Mouse (Mus musculus): Measurements from ENCODE around the gene Oas1f. TPM values are rescaled to one million over a fixed set of nuclear protein-coding genes. Genes with fewer than 3 reads are reported as not detected.
A peak's percentile ranks its signal among the peaks of the same experiment; 100 is the strongest.
"Not testable (repeated sequence)": the region's sequence is repeated elsewhere in the genome, so short reads cannot be mapped to it uniquely, and the experiment has no call there.

Oas1f gene
- polyA plus RNA-seq, 1 experiment from 2014 or later, result 0.53 TPM

DNA sequence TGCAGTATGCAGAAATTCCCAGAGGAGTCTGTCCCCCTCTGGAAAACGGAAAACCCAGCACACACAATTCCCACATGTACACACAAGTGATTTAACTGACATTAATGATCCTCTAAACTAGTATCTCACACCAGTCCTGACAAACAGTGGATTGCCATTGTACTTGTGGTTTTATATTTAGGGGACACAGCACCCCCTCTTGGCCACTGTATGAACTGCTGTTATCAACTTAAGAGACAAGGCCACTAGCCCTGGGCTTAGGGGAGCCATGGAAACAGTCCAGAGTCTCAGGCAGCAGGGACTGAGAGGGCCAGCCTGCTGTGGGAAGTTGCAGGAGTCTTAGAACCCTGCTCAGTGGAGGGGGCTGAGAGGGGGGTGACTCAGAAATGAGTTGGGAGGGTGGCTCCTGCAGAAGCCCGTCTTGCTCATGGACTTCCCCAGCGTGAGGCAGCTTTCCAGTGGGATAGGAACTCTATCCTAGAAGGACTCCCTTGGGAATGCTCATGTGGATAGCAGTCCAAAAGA, 18.2 kb downstream of the Oas1f start:
- DNase-seq (ENCODE audit: low spot score) (no peak), ATAC-seq (ENCODE audit: low read depth) (no peak)

GRCm38 (mm10) chr5:120869436-120870015, 22.4 kb downstream of the Oas1f start:
- H3K9ac ChIP-seq (ENCODE audit: low read depth, low read length), result no peak overlapping the region
- WGBS, result 81% methylated on average over 7 of the region's 7 CpGs
- no peaks in the 10 kb centered on the region for H3K9me3 ChIP-seq (ENCODE audit: control insufficient read depth, low read length)
- H3K4me3 ChIP-seq (ENCODE audit: low read depth, low read length), result no peak overlapping the region
- no peak for ATAC-seq (ENCODE audit: low read depth)
- no peak overlapping the region for H3K27ac ChIP-seq (replicated peaks; ENCODE audit: low read depth, low read length)
- no peak overlapping the region for H3K4me2 ChIP-seq (ENCODE audit: low read depth, low read length)
- no peak for DNase-seq (ENCODE audit: low spot score)
- no peaks in the 10 kb centered on the region for H3K4me1 ChIP-seq (ENCODE audit: control insufficient read depth, insufficient read depth, low read length)
- no peaks in the 10 kb centered on the region for H3K36me3 ChIP-seq (ENCODE audit: control insufficient read depth, insufficient read depth, low read length)
- H3K27me3 ChIP-seq (replicated peaks; ENCODE audit: control insufficient read depth, insufficient read depth, low read length), result no peaks in the 10 kb centered on the region

More for the DNA sequence above, 18.2 kb downstream of the Oas1f start:
- no peaks in the 10 kb centered on the region for H3K4me1 ChIP-seq (ENCODE audit: control insufficient read depth, insufficient read depth, low read length)
- H3K4me3 ChIP-seq (ENCODE audit: low read depth, low read length), result no peak overlapping the region
- H3K27ac ChIP-seq (replicated peaks; ENCODE audit: low read depth, low read length), result no peak overlapping the region
- no peaks in the 10 kb centered on the region for H3K9me3 ChIP-seq (ENCODE audit: control insufficient read depth, low read length)
- 61% methylated on average over 3 of the region's 3 CpGs for WGBS
- no peaks in the 10 kb centered on the region for H3K27me3 ChIP-seq (replicated peaks; ENCODE audit: control insufficient read depth, insufficient read depth, low read length)
- no peak overlapping the region for H3K9ac ChIP-seq (ENCODE audit: low read depth, low read length)
- no peaks in the 10 kb centered on the region for H3K36me3 ChIP-seq (ENCODE audit: control insufficient read depth, insufficient read depth, low read length)
- no peak overlapping the region for H3K4me2 ChIP-seq (ENCODE audit: low read depth, low read length)

- no peaks in the 10 kb centered on the region for H3K4me1 ChIP-seq (ENCODE audit: control insufficient read depth, insufficient read depth, low read length)
- H3K9me3 ChIP-seq (ENCODE audit: control insufficient read depth, low read length), result no peaks in the 10 kb centered on the region
- H3K9ac ChIP-seq (ENCODE audit: low read depth, low read length), result no peak overlapping the region
- no peak overlapping the region for H3K4me3 ChIP-seq (ENCODE audit: low read depth, low read length)
- no peak overlapping the region for H3K27ac ChIP-seq (replicated peaks; ENCODE audit: low read depth, low read length)
- 49% methylated on average over 3 of the region's 3 CpGs for whole genome bisulfite sequencing
- no peak overlapping the region for H3K4me2 ChIP-seq (ENCODE audit: low read depth, low read length)
- no peaks in the 10 kb centered on the region for H3K36me3 ChIP-seq (ENCODE audit: control insufficient read depth, insufficient read depth, low read length)
- DNase-seq (ENCODE audit: low spot score) (no peak), ATAC-seq (ENCODE audit: low read depth) (no peak)
- no peaks in the 10 kb centered on the region for H3K27me3 ChIP-seq (replicated peaks; ENCODE audit: control insufficient read depth, insufficient read depth, low read length)
Measured at GRCm38 (mm10) chr5:120870081-120870480, 22.9 kb downstream of the Oas1f start.

- Histone ChIP-seq H3K36me3 (ENCODE audit: control insufficient read depth, insufficient read depth, low read length) (no peaks in the 10 kb centered on the region), H3K9me3 (ENCODE audit: control insufficient read depth, low read length) (no peaks in the 10 kb centered on the region), H3K9ac (ENCODE audit: low read depth, low read length) (no peak overlapping the region), H3K27me3 (replicated peaks; ENCODE audit: control insufficient read depth, insufficient read depth, low read length) (no peaks in the 10 kb centered on the region), H3K4me1 (ENCODE audit: control insufficient read depth, insufficient read depth, low read length) (no peaks in the 10 kb centered on the region), H3K4me2 (ENCODE audit: low read depth, low read length) (no peak overlapping the region), H3K4me3 (ENCODE audit: low read depth, low read length) (no peak overlapping the region), H3K27ac (replicated peaks; ENCODE audit: low read depth, low read length) (no peak overlapping the region)
- 69% methylated on average over 7 of the region's 7 CpGs for WGBS
- DNase-seq (ENCODE audit: low spot score) (peak; percentile 15), ATAC-seq (ENCODE audit: low read depth) (no peak)
Measured at GRCm38 (mm10) chr5:120870782-120871181, 23.6 kb downstream of the Oas1f start.

DNA sequence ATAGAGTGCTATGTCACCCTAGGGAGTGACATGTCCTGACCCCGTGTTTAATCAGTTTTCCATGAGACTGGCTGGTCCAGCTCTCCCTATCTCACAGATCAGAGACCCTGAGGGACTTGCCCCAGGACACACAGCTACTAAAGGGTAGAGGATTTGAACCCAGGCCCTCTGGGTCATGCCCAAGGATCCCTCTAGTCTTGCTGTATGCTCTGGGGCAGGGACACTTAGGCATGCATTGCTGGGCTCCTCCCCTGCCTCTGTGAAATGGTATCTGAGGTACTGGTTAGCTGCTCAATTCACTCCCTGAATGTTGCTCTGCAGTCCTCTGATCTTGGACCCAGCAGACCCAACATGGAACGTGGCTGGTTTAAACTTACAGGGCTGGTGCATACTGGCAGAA, 24.3 kb downstream of the Oas1f start:
- Histone ChIP-seq H3K4me1 (ENCODE audit: control insufficient read depth, insufficient read depth, low read length) (no peaks in the 10 kb centered on the region), H3K9ac (ENCODE audit: low read depth, low read length) (no peak overlapping the region), H3K27ac (replicated peaks; ENCODE audit: low read depth, low read length) (no peak overlapping the region), H3K27me3 (replicated peaks; ENCODE audit: control insufficient read depth, insufficient read depth, low read length) (no peaks in the 10 kb centered on the region), H3K36me3 (ENCODE audit: control insufficient read depth, insufficient read depth, low read length) (no peaks in the 10 kb centered on the region), H3K9me3 (ENCODE audit: control insufficient read depth, low read length) (no peaks in the 10 kb centered on the region), H3K4me3 (ENCODE audit: low read depth, low read length) (no peak overlapping the region), H3K4me2 (ENCODE audit: low read depth, low read length) (no peak overlapping the region)
- WGBS, result 59% methylated on average over 2 of the region's 2 CpGs
- ATAC-seq (ENCODE audit: low read depth) (no peak), DNase-seq (ENCODE audit: low spot score) (no peak)

DNA sequence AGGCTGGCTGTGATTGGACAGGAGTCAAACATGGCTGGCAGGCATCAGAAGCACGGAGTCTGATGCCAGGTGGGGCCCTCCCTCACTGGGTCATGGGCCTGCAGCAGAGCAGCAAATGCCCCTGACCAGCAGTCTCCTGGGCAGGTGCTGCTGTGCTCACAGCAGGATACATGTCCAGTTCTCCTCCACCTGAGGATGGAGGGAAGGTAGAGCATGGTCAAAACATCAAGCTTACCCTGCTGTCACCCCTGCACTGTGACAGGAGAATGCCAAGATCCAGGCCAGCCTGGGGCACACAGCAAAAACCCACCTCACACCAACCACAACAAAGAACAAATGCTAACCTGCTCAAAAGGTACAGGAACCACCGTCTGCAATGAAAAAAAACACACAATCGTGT, 29.7 kb downstream of the Oas1f start:
- not testable (repeated sequence) for H3K27me3 ChIP-seq (replicated peaks; ENCODE audit: control insufficient read depth, insufficient read depth, low read length); H3K9ac ChIP-seq (ENCODE audit: low read depth, low read length); H3K4me1 ChIP-seq (ENCODE audit: control insufficient read depth, insufficient read depth, low read length); H3K4me2 ChIP-seq (ENCODE audit: low read depth, low read length); DNase-seq (ENCODE audit: low spot score); H3K4me3 ChIP-seq (ENCODE audit: low read depth, low read length); ATAC-seq (ENCODE audit: low read depth); H3K36me3 ChIP-seq (ENCODE audit: control insufficient read depth, insufficient read depth, low read length); H3K27ac ChIP-seq (replicated peaks; ENCODE audit: low read depth, low read length); H3K9me3 ChIP-seq (ENCODE audit: control insufficient read depth, low read length)
- 63% methylated on average over 2 of the region's 3 CpGs for WGBS

DNA sequence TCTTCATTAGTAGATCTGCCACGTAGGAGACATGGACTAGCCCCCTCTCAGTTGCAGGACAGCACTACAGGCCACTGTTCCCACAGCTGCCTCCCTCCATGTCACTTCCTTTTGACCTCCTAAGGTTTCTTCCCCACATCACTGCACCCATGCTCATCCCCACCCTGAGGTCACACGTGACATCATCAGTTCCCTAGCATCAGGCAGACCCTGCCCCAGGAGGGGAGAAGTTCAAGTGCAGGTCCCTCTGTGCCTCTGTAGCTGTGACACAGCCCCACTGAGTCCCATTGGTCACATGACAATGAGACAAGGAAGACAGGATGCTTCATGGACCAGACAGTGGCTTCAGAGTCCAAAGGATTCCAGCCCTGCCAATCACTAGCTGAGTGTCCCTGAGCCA, 30.2 kb downstream of the Oas1f start:
- not testable (repeated sequence) for ATAC-seq (ENCODE audit: low read depth); H3K27me3 ChIP-seq (replicated peaks; ENCODE audit: control insufficient read depth, insufficient read depth, low read length); H3K9ac ChIP-seq (ENCODE audit: low read depth, low read length); H3K4me2 ChIP-seq (ENCODE audit: low read depth, low read length); H3K36me3 ChIP-seq (ENCODE audit: control insufficient read depth, insufficient read depth, low read length); H3K9me3 ChIP-seq (ENCODE audit: control insufficient read depth, low read length); DNase-seq (ENCODE audit: low spot score); H3K4me3 ChIP-seq (ENCODE audit: low read depth, low read length); H3K4me1 ChIP-seq (ENCODE audit: control insufficient read depth, insufficient read depth, low read length); H3K27ac ChIP-seq (replicated peaks; ENCODE audit: low read depth, low read length)
- WGBS, result 71% methylated on average over 2 of the region's 2 CpGs

- not testable (repeated sequence) for DNase-seq (ENCODE audit: low spot score); H3K4me1 ChIP-seq (ENCODE audit: control insufficient read depth, insufficient read depth, low read length); H3K9ac ChIP-seq (ENCODE audit: low read depth, low read length); H3K27me3 ChIP-seq (replicated peaks; ENCODE audit: control insufficient read depth, insufficient read depth, low read length); H3K4me2 ChIP-seq (ENCODE audit: low read depth, low read length); H3K36me3 ChIP-seq (ENCODE audit: control insufficient read depth, insufficient read depth, low read length); H3K4me3 ChIP-seq (ENCODE audit: low read depth, low read length); H3K9me3 ChIP-seq (ENCODE audit: control insufficient read depth, low read length); ATAC-seq (ENCODE audit: low read depth); H3K27ac ChIP-seq (replicated peaks; ENCODE audit: low read depth, low read length)
- 57% methylated on average over 2 of the region's 2 CpGs for WGBS
Measured at GRCm38 (mm10) chr5:120878803-120879202, 31.6 kb downstream of the Oas1f start.

DNA sequence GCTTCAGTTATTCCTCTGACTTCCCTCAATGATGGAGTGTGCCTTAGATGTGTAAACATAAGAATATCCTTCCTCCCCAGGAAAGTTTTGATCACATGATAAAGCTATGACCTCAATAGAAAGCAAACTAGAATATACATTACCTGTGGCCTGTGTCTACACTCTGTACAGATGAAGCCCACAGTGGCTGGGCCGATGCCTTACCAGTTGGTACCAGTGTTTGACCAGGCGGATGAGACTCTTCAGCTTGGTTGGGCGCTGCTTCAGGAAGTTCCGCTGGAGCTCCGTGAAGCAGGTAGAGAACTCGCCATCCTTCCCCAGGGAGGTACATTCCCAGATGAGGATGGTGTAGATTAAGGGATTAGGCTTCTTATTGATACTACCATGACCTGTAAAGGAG, 34.5 kb downstream of the Oas1f start:
- H3K9ac ChIP-seq (ENCODE audit: low read depth, low read length); H3K36me3 ChIP-seq (ENCODE audit: control insufficient read depth, insufficient read depth, low read length); H3K27me3 ChIP-seq (replicated peaks; ENCODE audit: control insufficient read depth, insufficient read depth, low read length); DNase-seq (ENCODE audit: low spot score); H3K27ac ChIP-seq (replicated peaks; ENCODE audit: low read depth, low read length); H3K4me2 ChIP-seq (ENCODE audit: low read depth, low read length); ATAC-seq (ENCODE audit: low read depth); H3K9me3 ChIP-seq (ENCODE audit: control insufficient read depth, low read length); H3K4me3 ChIP-seq (ENCODE audit: low read depth, low read length); H3K4me1 ChIP-seq (ENCODE audit: control insufficient read depth, insufficient read depth, low read length): not testable (repeated sequence)
- 91% methylated on average over 6 of the region's 6 CpGs for WGBS

All from embryonic facial prominence, embryonic 14.5 days (tissue).